Mouse (Mus musculus) thymus, postnatal 14 days (tissue): ENCODE measurements at regions not wholly inside any gene's neighbourhood (a gene's known extent, or its start where the extent isn't known, plus 50 kb on each side); places are given as distances from the start of the nearest gene placed in this dataset.
A peak's percentile ranks its signal among the peaks of the same experiment; 100 is the strongest.

Experiments
- DNase-seq: peaks from one replicate; pipeline ENCODE4 v3.0.0; 2021

- DNase-seq: no peak
These were observed 256.6 kb downstream of the Rps15a start for GRCm38 (mm10) chr7:117859419-117859818.

- DNase-seq: no peak
These were observed 260.0 kb downstream of the Rps15a start for GRCm38 (mm10) chr7:117855955-117856354.

DNA sequence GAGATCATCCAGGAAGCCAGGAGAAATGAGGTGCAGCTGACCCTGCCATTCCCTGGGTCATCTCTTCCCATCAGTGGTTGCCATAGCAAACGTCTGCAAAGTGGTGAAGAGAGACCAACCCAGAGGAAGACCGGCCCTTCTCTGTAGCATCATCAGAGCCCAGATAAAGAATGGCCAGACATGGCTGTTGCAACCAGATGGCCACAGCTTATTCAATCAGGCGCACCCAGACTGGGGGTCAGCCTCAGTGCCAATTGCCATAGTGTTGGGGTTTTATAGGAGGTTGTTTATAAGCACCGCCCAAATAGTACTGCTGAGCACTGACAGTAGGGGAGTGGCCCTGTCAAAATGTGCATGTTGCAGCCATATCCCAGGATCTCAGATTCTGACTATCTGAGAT, 262.3 kb downstream of the Rps15a start:
- DNase-seq: no peak

GRCm38 (mm10) chr7:117852866-117853265, 263.1 kb downstream of the Rps15a start:
- DNase-seq: no peak

DNA sequence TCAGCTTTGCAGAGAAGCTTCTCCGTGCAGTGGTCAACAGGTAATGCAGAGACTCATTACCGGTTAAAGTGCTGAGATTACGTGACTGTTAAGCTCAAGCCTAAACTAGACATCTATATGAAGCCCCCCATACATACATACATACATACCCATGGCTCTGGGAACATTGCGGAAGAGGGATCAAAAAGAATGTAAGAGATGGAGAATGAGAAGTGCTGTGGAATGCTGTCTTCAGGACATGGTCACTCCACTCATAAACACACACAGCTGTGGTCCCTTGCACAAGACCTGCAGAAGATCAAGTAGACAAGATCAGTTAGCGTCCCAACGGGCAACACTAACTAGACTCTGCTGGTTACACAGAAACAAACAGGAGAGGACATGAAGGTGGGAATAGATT, 265.2 kb downstream of the Rps15a start:
- DNase-seq: no peak

GRCm38 (mm10) chr7:117846041-117846440, 269.9 kb downstream of the Rps15a start:
- no peak for DNase-seq

- DNase-seq: no peak
These were observed 273.2 kb downstream of the Rps15a start for GRCm38 (mm10) chr7:117842780-117843179.

DNA sequence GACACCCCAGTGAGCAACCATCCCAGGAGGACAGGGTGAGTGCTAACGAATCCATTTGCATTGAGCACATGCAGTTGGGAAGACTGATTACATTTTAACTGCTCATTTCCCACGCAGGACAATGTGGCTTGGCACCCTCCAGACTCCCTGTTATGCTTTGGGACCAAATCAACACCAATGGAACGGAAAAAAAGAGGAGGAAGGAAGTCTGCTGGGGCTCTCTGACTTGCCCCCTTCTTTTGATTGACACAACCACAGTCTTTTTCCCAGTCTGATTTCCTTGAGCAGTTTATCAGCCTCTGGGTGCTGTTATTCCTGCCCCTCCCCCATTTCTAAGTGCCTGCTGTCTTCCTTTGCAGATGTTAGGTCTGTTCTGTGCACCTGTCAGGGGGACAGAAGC, 321.0 kb downstream of the Rps15a start:
- DNase-seq: no peak

GRCm38 (mm10) chr7:117793991-117794390, 322.0 kb downstream of the Rps15a start:
- no peak for DNase-seq

DNA sequence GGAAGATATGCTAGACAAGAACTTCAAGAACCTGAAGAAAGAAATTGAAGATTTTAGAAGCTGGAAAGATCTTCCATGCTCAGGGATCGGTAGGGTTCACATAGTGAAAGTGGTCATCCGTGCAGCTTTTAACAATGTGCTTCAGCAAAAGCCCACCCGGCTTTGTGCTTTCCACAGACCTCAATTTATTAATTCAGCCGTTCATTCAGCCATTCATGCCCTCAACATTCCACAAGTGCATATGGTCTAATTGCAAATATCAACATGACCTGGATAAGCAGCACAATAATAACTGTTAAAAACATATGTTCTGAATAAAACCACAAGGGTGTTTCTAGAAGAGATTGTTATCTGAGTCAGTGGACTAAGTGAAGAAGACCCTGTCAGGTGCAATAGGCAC, 323.5 kb downstream of the Rps15a start:
- DNase-seq: no peak

- no peak for DNase-seq
These were observed 337.0 kb downstream of the Rps15a start for GRCm38 (mm10) chr7:117778996-117779395.

- no peak for DNase-seq
These were observed 338.1 kb downstream of the Rps15a start for GRCm38 (mm10) chr7:117777921-117778320.

- DNase-seq: no peak
These were observed 344.2 kb downstream of the Rps15a start for GRCm38 (mm10) chr7:117771836-117772235.

DNA sequence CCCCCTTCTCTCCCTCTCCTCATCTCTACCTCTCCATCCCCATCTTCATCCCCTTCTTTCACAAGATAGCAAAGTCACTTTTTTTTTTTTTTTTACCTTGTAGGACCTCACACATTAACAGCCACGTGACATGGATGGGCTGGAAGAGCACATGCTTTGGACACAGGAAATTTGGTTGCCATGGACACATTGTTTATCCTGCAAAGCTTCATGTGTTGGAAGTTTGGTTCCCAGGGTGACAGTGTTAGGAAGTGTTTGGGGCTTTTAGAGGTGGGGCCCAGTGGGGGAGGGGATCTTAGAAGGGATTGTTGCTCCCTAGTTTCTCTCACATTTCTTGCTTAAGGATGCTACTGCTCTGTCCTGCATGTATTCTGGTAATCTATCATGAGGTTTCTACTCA, 356.5 kb downstream of the Rps15a start:
- DNase-seq: no peak

- DNase-seq: no peak
These were observed 359.0 kb downstream of the Rps15a start for GRCm38 (mm10) chr7:117757033-117757432.

GRCm38 (mm10) chr7:117755830-117756229, 360.2 kb downstream of the Rps15a start:
- DNase-seq: no peak

- no peak for DNase-seq
These were observed 362.7 kb downstream of the Rps15a start for GRCm38 (mm10) chr7:117753296-117753695.

DNA sequence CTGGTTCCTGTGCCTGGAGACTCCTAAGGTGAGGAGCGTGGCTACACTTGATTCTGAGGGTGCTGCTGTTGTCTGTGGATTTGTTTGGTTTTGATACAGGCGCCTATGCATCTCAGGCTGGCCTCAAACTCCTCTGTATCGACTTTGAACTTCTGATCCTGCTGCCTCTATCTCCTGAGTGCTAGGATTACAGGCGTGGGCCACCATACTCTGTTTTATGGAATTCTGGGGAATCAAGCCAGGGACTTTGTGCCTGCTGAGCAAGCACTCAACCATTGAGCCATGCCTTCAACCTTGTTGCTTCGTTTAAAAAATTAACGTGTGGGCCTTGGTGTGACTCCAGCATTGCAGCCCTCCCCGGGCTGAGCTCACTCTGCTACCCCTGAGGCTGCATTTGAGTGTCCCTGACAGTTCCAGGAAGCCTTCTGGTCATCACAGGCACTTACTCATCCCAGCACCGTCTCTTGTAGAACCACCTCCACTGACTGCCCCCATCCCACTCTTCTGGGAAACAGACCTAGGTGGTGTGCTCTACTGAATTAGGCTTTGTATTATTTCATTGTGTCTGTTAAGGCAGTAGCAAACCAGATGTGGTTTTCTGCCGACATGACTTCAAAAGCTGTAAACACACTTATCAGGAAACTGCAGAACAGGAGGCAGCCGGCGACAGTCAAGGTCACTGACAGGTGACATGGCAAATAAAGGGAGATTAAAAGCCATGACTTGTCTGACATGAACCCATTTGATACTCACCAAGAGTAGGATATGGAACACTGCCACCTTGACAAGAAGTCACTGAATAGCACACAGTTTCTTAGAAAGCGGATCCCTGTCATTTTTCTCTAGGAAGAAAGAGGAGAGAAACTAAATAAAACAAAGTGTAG, 363.4 kb downstream of the Rps15a start:
- DNase-seq: no peak

- DNase-seq: no peak
These were observed 367.2 kb downstream of the Xylt1 start for GRCm38 (mm10) chr7:117747991-117748390.

- DNase-seq: no peak
These were observed 365.6 kb downstream of the Xylt1 start for GRCm38 (mm10) chr7:117746393-117746792.

DNA sequence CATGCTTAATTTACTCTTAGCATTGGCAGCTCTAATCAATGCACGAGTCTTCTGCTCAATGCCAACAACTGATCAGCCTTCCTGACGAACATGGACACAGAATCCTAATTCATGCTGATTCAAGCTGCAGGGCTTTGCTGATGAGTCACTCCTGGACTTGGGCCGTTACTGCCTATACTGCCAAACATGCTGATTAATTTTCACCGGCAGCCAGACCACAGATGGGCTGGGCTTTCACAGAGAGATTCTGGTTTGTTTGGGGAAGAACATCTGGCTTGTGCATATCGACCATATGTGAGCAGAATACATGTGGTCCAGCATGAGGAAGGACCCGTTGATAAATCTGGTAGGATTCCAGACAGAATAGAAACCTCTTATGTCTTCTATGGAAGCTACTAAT, 358.9 kb downstream of the Xylt1 start:
- no peak for DNase-seq

- no peak for DNase-seq
These were observed 354.9 kb downstream of the Xylt1 start for GRCm38 (mm10) chr7:117735699-117736020.

- DNase-seq: no peak
These were observed 354.4 kb downstream of the Xylt1 start for GRCm38 (mm10) chr7:117734994-117735698.

DNA sequence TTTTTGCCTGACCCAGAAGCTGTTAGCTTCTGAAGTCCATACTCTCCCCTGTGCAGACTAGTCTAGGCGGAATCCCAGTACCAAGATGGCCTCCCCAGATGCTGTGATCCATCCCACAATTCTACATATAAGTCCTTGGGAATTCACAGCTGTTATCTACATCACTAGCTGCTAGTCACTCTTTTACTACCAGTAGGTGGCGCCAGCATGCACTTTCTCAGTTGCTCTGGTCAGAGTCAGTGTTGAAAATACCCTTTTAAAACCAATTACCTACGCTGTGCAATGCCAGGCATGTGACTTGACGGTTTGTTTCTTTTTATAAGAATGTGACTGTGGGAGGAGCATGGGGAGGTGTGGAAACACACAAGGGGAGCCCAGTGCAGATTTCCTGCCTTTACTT, 348.3 kb downstream of the Xylt1 start:
- peak; percentile 12 for DNase-seq
